Mouse (Mus musculus) thymus, adult 18-20 months (tissue): Measurements from ENCODE around the gene Gnas.

Source experiments
- DNase-seq, 2 experiments: peaks; one replicate each; pipeline ENCODE4 v3.0.0; 2022; ENCODE audit warnings: mixed read lengths in 2 of 2

Gene Gnas

GRCm38 (mm10) chr2:174284011-174284410, at the start of gene Gnas:
Gene Gnas (plus strand): TSS chr2:174284320.
- DNase-seq, result no peak

- DNase-seq, result no peak
Measured at GRCm38 (mm10) chr2:174242431-174242830, 41.7 kb upstream of the Gnas start.

GRCm38 (mm10) chr2:174251963-174252362, 32.2 kb upstream of the Gnas start:
- DNase-seq, result no peak

GRCm38 (mm10) chr2:174257312-174257711, 26.8 kb upstream of the Gnas start:
- DNase-seq, result no peak

- DNase-seq, result no peak
Measured at GRCm38 (mm10) chr2:174260004-174260403, 24.1 kb upstream of the Gnas start.

GRCm38 (mm10) chr2:174260908-174261800, 23.0 kb upstream of the Gnas start:
- no peak for DNase-seq

GRCm38 (mm10) chr2:174261801-174262200, 22.3 kb upstream of the Gnas start:
- no peak for DNase-seq

GRCm38 (mm10) chr2:174263110-174263815, 20.9 kb upstream of the Gnas start:
- no peak for DNase-seq

GRCm38 (mm10) chr2:174264248-174264647, 19.9 kb upstream of the Gnas start:
- no peak for DNase-seq

- no peak for DNase-seq
Measured at GRCm38 (mm10) chr2:174270416-174270815, 13.7 kb upstream of the Gnas start.

- no peak for DNase-seq
Measured at GRCm38 (mm10) chr2:174271459-174271858, 12.7 kb upstream of the Gnas start.

GRCm38 (mm10) chr2:174273131-174273530, 11.0 kb upstream of the Gnas start:
- no peak for DNase-seq

GRCm38 (mm10) chr2:174273961-174274360, 10.2 kb upstream of the Gnas start:
- DNase-seq, result no peak

GRCm38 (mm10) chr2:174279771-174280170, 4.3 kb upstream of the Gnas start:
- DNase-seq, result no peak

GRCm38 (mm10) chr2:174283341-174283740, 779 bp upstream of the Gnas start:
- DNase-seq, result no peak

GRCm38 (mm10) chr2:174284807-174285457, 812 bp downstream of the Gnas start:
- DNase-seq, result no peak

- DNase-seq, result no peak
Measured at GRCm38 (mm10) chr2:174285921-174286470, 1.9 kb downstream of the Gnas start.

- DNase-seq, result no peak
Measured at GRCm38 (mm10) chr2:174287921-174288320, 3.8 kb downstream of the Gnas start.

GRCm38 (mm10) chr2:174288673-174289430, 4.7 kb downstream of the Gnas start:
- DNase-seq, result no peak

GRCm38 (mm10) chr2:174291029-174291661, 7.0 kb downstream of the Gnas start:
- DNase-seq, result no peak

- no peak for DNase-seq
Measured at GRCm38 (mm10) chr2:174291662-174292030, 7.5 kb downstream of the Gnas start.

GRCm38 (mm10) chr2:174294457-174294856, 10.3 kb downstream of the Gnas start:
- DNase-seq, result no peak
